Mouse (Mus musculus): ENCODE data around the gene Kcnab3. TPM values are rescaled to one million over a fixed set of nuclear protein-coding genes. Genes with fewer than 3 reads are reported as not detected.

Kcnab3 gene
- polyA plus RNA-seq, 1 experiment from 2014 or later, result 0.70 TPM

DNA sequence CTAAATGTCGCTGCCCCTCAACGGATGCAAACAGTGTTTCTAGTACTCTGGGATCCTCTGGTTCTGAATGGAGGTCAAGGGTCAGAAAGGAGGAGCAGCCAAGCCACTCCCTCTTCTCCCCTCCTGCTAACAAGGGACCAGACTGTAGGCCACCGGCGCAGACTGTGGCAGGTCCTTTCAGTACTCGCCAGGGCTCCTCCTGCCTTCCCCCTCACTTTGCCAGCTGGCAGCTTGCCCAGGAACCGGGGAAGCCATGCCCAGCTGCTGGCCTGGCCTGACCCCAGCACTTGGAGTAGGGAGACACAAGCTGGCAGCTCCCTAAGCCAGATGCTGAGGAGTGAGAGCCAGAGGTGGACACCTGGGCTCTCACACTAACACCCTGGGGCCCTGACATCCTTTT, 38.9 kb downstream of the Kcnab3 start:
- Histone ChIP-seq H3K9me3 (replicated peaks; ENCODE audit: control insufficient read depth, low read length) (no peaks in the 10 kb centered on the region), H3K4me3 (ENCODE audit: low read depth, low read length) (no peak overlapping the region), H3K27ac (ENCODE audit: low read depth, low read length) (peak overlapping the region; percentile 98), H3K27me3 (ENCODE audit: control insufficient read depth, insufficient read depth, low read length) (no peaks in the 10 kb centered on the region), H3K36me3 (ENCODE audit: control insufficient read depth, insufficient read depth, low read length) (peaks cover 28% of the 10 kb centered on the region), H3K4me2 (peak overlapping the region; percentile 91), H3K4me1 (ENCODE audit: control insufficient read depth, insufficient read depth, low read length) (peaks cover 29% of the 10 kb centered on the region), H3K9ac (ENCODE audit: low read depth, low read length) (peak overlapping the region; percentile 30)
- ATAC-seq (replicated peaks; ENCODE audit: insufficient number of reproducible peaks, low FRiP score, low TSS enrichment), result no peak
- 6% methylated on average over 6 of the region's 6 CpGs for WGBS (ENCODE audit: insufficient replicate concordance)

DNA sequence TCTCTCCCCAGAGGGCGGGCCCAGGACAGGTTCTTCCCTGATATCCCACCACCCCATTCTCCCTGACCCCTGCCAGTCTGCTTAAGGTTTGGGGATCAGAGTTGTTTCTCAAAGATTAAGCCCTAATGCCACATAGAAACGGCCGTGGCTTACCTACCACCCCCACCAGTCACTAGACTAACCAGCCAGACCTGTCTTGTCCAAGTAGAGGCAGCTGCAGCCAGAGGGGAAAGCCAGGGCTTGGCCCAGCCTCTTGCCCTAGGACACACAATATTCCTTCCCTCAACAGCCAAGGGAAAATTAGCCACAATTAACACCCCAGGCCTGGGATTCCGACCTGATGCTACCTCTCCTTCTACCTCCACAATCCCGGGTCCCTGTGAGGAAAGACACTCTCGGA, 39.7 kb downstream of the Kcnab3 start:
- Histone ChIP-seq H3K9me3 (replicated peaks; ENCODE audit: control insufficient read depth, low read length) (no peaks in the 10 kb centered on the region), H3K4me2 (peak overlapping the region; percentile 91), H3K27ac (ENCODE audit: low read depth, low read length) (peak overlapping the region; percentile 98), H3K36me3 (ENCODE audit: control insufficient read depth, insufficient read depth, low read length) (peaks cover 20% of the 10 kb centered on the region), H3K9ac (ENCODE audit: low read depth, low read length) (peak overlapping the region; percentile 73), H3K4me3 (ENCODE audit: low read depth, low read length) (peak overlapping the region; percentile 94), H3K4me1 (ENCODE audit: control insufficient read depth, insufficient read depth, low read length) (peaks cover 32% of the 10 kb centered on the region), H3K27me3 (ENCODE audit: control insufficient read depth, insufficient read depth, low read length) (no peaks in the 10 kb centered on the region)
- WGBS (ENCODE audit: insufficient replicate concordance), result 25% methylated on average over 6 of the region's 6 CpGs
- ATAC-seq (replicated peaks; ENCODE audit: insufficient number of reproducible peaks, low FRiP score, low TSS enrichment), result no peak

DNA sequence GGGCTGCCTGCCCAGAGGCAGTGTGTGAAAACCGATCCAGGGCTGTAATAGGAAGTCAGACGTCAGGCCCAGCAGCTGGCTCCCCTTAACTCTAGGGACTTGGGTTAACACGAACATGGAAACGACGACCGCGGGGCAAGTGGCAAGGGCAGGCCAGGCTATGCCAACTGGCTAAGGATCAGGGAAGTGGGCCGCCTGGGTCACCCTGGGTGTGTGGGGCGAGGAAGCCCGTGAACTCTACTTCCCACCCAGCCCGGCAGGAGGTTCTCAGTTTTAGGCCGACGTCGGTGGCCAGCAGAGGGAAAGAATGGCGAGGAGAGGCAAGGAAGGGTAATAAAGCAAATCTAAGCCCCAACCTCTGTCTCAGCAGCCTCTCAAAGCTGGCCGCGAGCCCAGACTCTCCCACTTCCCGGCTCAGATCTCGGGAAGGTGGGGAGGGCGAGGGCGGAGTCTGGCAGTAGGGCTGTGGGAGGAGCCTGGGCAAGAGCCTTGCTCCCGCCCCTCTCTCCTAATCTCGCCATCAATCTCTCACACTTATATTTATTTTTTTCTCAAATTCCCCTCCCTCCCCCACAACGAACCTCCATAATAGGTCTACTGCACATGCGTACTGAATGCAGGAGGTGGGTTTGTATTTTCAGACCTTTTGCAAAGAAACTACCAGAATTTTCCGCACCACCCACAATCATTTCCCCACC, 40.2 kb downstream of the Kcnab3 start:
- WGBS (ENCODE audit: insufficient replicate concordance), result 1% methylated on average over 26 of the region's 26 CpGs
- H3K27ac ChIP-seq (ENCODE audit: low read depth, low read length), result peak overlapping the region; percentile 98
- H3K36me3 ChIP-seq (ENCODE audit: control insufficient read depth, insufficient read depth, low read length), result peaks cover 15% of the 10 kb centered on the region; the same call in 1 of the 2 replicates
- H3K27me3 ChIP-seq (ENCODE audit: control insufficient read depth, insufficient read depth, low read length), result no peaks in the 10 kb centered on the region
- H3K9ac ChIP-seq (ENCODE audit: low read depth, low read length), result peak overlapping the region; percentile 98
- ATAC-seq (replicated peaks; ENCODE audit: insufficient number of reproducible peaks, low FRiP score, low TSS enrichment), result peak; percentile 70
- peak overlapping the region; percentile 91 for H3K4me2 ChIP-seq
- peak overlapping the region; percentile 94 for H3K4me3 ChIP-seq (ENCODE audit: low read depth, low read length)
- H3K4me1 ChIP-seq (ENCODE audit: control insufficient read depth, insufficient read depth, low read length), result peaks cover 37% of the 10 kb centered on the region
- no peaks in the 10 kb centered on the region for H3K9me3 ChIP-seq (replicated peaks; ENCODE audit: control insufficient read depth, low read length)

DNA sequence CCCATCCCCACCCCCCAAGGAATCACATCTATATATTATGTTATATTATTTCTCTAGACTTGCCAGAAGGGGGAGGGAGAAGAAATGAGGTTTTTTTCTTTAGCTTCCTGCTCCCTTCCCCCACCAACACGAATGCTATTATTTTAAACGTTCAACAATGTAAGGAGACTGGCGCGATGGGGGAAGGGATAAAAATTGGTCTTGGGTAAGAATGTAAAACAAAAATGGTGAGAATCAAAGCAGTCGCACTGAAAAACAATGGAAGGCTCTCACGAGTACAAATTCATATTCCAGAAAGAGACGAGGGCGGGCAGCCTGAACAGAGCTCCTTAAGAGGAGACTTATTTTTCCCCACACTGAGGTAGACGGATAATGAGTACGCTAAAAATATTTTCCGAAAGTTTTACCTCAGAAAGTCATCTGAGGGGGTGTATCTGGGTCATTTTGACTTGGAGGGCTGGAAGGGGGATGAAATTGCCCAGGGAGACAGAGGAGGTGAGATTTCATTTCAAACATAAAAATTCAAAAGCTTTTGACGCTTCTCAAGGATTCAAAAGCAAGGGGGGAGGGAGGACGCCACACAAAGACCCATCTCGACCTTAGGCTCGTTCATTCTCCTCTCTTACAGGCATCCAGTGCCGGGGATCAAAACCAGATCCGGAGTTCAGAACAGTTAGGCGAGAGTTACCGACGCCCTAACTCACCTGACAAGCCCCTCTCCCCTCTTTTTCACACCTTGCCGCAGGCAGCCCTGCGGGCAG, 41.0 kb downstream of the Kcnab3 start:
- Histone ChIP-seq H3K9me3 (replicated peaks; ENCODE audit: control insufficient read depth, low read length) (no peaks in the 10 kb centered on the region), H3K4me3 (ENCODE audit: low read depth, low read length) (peak overlapping the region; percentile 94), H3K4me2 (peak overlapping the region; percentile 91), H3K9ac (ENCODE audit: low read depth, low read length) (peak overlapping the region; percentile 98), H3K27ac (ENCODE audit: low read depth, low read length) (peak overlapping the region; percentile 98), H3K27me3 (ENCODE audit: control insufficient read depth, insufficient read depth, low read length) (no peaks in the 10 kb centered on the region), H3K4me1 (ENCODE audit: control insufficient read depth, insufficient read depth, low read length) (peaks cover 44% of the 10 kb centered on the region), H3K36me3 (ENCODE audit: control insufficient read depth, insufficient read depth, low read length) (peaks cover 10% of the 10 kb centered on the region; the same call in 1 of the 2 replicates)
- ATAC-seq (replicated peaks; ENCODE audit: insufficient number of reproducible peaks, low FRiP score, low TSS enrichment), result no peak
- under 1% methylated on average over 22 of the region's 22 CpGs for WGBS (ENCODE audit: insufficient replicate concordance)

DNA sequence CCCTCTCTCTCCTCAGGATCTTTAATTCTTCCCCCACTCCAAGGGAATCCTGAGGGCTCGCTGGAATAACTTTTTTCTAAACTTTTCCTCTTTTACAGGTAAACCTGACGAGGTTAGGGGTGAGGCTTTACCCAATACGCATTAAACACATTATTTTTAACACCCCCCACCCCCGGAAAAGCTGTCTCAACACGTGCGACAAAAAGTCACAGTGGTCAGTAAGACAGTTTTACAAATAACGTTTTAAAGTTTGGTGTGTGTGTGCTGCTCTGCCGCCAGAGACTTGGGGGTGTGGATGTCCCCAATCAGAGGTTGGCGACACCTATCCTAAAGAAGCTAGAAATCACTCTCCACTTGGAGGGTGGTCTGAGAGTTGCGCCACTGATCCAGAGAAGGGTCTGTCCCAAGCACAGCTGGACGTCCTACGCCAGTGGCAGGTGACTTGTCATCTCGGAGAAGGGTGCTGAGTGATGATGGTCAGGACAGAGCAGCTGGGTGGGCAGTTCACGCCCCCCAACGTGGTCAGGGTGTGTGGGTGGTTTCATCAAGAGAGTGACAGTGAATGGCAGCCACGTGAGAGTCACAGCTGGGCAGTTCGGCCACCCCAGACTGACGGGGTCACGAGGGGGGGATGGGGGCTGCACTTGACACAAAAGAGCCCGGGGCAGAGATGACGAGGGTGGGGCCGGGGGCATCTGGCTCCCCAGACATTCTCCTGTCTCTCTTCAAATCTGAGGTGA, 41.7 kb downstream of the Kcnab3 start:
- peaks cover 9% of the 10 kb centered on the region; the same call in 1 of the 2 replicates for H3K36me3 ChIP-seq (ENCODE audit: control insufficient read depth, insufficient read depth, low read length)
- peak overlapping the region; percentile 98 for H3K27ac ChIP-seq (ENCODE audit: low read depth, low read length)
- H3K4me1 ChIP-seq (ENCODE audit: control insufficient read depth, insufficient read depth, low read length), result peaks cover 52% of the 10 kb centered on the region
- WGBS (ENCODE audit: insufficient replicate concordance), result 1% methylated on average over 22 of the region's 22 CpGs
- H3K9ac ChIP-seq (ENCODE audit: low read depth, low read length), result peak overlapping the region; percentile 98
- 0 out of 2 replicates have a peak, but pooled peaks have one; percentile 45 for ATAC-seq (replicated peaks; ENCODE audit: insufficient number of reproducible peaks, low FRiP score, low TSS enrichment)
- H3K27me3 ChIP-seq (ENCODE audit: control insufficient read depth, insufficient read depth, low read length), result no peaks in the 10 kb centered on the region
- peak overlapping the region; percentile 91 for H3K4me2 ChIP-seq
- no peaks in the 10 kb centered on the region for H3K9me3 ChIP-seq (replicated peaks; ENCODE audit: control insufficient read depth, low read length)
- peak overlapping the region; percentile 94 for H3K4me3 ChIP-seq (ENCODE audit: low read depth, low read length)

DNA sequence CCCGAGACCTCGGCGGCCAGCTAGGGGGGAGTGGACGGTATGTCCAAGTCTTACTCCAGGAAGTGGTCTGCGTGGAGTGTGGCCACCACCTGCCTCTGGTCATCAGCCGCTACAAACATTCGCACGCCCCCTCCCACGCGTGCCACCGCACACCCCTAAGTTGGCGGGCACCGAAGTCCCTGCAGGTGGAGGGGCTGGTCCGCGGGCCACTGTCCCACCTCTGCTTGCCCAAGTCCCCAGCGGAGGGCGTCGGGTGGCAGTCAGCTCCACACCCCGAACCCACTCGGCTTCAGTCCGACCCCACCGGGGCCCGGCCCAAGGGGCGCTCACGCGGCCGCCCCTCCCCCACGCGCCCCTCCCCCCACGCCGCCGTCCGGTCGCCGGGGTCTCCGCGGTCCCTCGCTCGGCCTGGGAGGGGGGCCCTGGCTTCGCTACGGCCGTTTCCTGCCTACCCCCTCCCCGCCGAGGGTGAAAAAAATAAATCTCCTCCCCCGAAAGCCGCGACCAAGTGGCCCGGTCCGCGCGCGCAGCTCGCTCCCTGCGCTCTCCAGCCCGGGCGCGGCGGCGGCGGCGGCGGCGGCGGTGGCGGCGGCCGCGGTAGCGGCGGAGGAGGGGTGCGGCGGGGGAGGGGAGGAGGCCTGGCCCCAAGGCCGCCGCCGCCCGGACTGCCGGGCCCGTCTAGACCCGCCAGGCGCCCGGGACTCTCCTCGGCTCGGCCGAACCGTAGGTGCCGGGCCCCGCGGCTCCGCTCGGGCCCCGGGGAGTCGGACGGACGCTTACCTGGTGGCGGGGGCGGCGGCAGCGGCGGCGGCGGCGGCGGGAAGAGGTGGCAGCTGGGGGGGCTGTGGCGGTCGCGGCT, 42.5 kb downstream of the Kcnab3 start:
- Histone ChIP-seq H3K36me3 (ENCODE audit: control insufficient read depth, insufficient read depth, low read length) (peaks cover 3% of the 10 kb centered on the region; the same call in 1 of the 2 replicates), H3K4me3 (ENCODE audit: low read depth, low read length) (peak overlapping the region; percentile 94), H3K27ac (ENCODE audit: low read depth, low read length) (peak overlapping the region; percentile 98), H3K27me3 (ENCODE audit: control insufficient read depth, insufficient read depth, low read length) (no peaks in the 10 kb centered on the region), H3K9me3 (replicated peaks; ENCODE audit: control insufficient read depth, low read length) (no peaks in the 10 kb centered on the region), H3K9ac (ENCODE audit: low read depth, low read length) (peak overlapping the region; percentile 98), H3K4me1 (ENCODE audit: control insufficient read depth, insufficient read depth, low read length) (peaks cover 54% of the 10 kb centered on the region), H3K4me2 (peak overlapping the region; percentile 91)
- ATAC-seq (replicated peaks; ENCODE audit: insufficient number of reproducible peaks, low FRiP score, low TSS enrichment), result 0 out of 2 replicates have a peak, but pooled peaks have one; percentile 12
- WGBS (ENCODE audit: insufficient replicate concordance), result under 1% methylated on average over 51 of the region's 106 CpGs

DNA sequence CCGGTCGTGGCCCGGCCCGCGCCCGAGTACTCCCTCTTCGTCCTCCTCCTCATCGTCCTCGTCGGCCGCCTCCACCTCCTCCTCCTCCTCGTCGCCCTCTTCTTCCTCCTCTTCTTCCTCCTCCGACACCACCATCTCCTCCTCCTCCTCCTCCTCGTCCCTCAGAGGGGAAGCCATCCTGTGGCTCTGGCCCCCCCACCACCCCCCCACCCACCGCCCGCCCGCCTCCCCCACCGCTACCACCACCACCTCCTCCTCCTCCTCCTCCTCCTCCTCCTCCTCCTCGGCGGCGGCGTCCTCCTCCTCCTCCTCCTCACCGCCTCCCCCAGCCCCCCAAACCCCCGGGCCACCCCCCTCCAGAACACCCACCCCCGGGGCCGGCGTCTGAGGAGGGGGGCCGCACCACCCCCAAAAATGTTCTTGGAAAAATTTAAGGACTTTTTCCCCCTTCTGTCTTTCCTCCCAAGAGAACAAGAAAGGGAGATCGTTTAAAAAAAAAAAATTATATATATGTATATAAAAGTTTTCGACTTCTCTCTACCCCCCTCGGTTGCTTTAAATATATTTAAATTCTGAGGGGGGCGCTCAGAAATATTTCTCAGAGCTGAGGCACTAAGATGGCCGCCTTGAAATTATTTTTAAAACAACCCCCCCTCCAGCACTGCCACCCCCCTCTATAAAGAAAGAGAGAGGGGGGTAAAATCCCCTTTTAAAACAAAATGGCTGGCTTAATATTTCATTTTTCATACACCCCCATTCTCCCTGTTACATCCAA, 43.3 kb downstream of the Kcnab3 start, which contains the start of gene Chd3:
Gene Chd3 (minus strand): TSS at position 192 of the 775 bp plus-strand sequence.
- no peaks in the 10 kb centered on the region for H3K9me3 ChIP-seq (replicated peaks; ENCODE audit: control insufficient read depth, low read length)
- H3K27me3 ChIP-seq (ENCODE audit: control insufficient read depth, insufficient read depth, low read length), result no peaks in the 10 kb centered on the region
- ATAC-seq (replicated peaks; ENCODE audit: insufficient number of reproducible peaks, low FRiP score, low TSS enrichment), result no peak
- peak within 1 kb of the TSS; percentile 98 for H3K9ac ChIP-seq (ENCODE audit: low read depth, low read length)
- H3K4me1 ChIP-seq (ENCODE audit: control insufficient read depth, insufficient read depth, low read length), result peaks cover 51% of the 10 kb centered on the region
- H3K27ac ChIP-seq (ENCODE audit: low read depth, low read length), result peak within 1 kb of the TSS; percentile 98
- H3K4me3 ChIP-seq (ENCODE audit: low read depth, low read length), result peak within 1 kb of the TSS; percentile 94
- peak within 1 kb of the TSS; percentile 91 for H3K4me2 ChIP-seq
- H3K36me3 ChIP-seq (ENCODE audit: control insufficient read depth, insufficient read depth, low read length), result no peaks in the 10 kb centered on the region
- WGBS (ENCODE audit: insufficient replicate concordance), result 3% methylated on average over 24 of the region's 34 CpGs
